26 mouse cellular contexts compared by ENCODE assay signal in the genomic region with DNA sequence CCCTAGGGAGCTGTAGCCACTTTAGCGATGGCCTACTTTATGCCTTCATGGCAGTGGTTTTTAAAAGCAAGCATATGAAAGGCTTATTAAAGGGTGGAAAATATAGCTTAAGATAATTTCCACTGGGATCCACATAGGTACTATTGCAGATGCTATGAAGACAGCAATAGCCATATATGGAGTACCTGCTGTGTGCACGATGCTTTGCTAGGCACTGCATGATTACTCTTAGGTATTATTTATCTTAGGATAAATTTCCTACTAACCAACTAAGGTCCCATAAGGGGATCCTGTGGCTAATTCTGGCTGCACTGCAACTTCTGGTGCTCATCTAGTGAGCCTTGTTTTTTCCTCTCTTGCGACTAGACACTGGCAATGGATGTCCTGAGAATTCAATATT. TPM values are rescaled to one million over a fixed set of nuclear protein-coding genes. Genes with fewer than 3 reads are reported as not detected.
"Had no signal": no experiment of that assay in that cellular context is flagged by ENCODE, and none has a peak within 500 bp of the region (broad histone marks: within the 10 kb centered on the region; RNA-seq: fewer than 3 reads in every experiment).

No protein-coding gene starts in this region.

- H3K27me3 ChIP-seq: limb, embryonic 12.5 days; limb, embryonic 15.5 days; midbrain, embryonic 13.5 days had no signal

- H3K4me3 ChIP-seq: layer of hippocampus, adult 2 months; limb, embryonic 12.5 days; limb, embryonic 15.5 days; midbrain, embryonic 13.5 days; myocyte had no signal

- H3K4me1 ChIP-seq: limb, embryonic 12.5 days; limb, embryonic 15.5 days; midbrain, embryonic 13.5 days had no signal

- H3K9ac ChIP-seq: limb, embryonic 12.5 days; limb, embryonic 15.5 days; liver, embryonic 14.5 days; liver, postnatal 0 days; lung, embryonic 14.5 days; midbrain, embryonic 13.5 days had no signal

- H3K9me3 ChIP-seq: limb, embryonic 12.5 days; limb, embryonic 15.5 days; midbrain, embryonic 13.5 days had no signal

- ATAC-seq: intestine, postnatal 0 days; liver, postnatal 0 days; lung, postnatal 0 days; midbrain, embryonic 13.5 days had no signal

- H3K4me2 ChIP-seq: limb, embryonic 12.5 days; limb, embryonic 15.5 days; liver, embryonic 11.5 days; lung, embryonic 14.5 days; midbrain, embryonic 13.5 days had no signal

- H3K27ac ChIP-seq: kidney, postnatal 0 days; layer of hippocampus, adult 2 months; limb, embryonic 12.5 days; limb, embryonic 15.5 days; liver, embryonic 14.5 days; macrophage; midbrain, embryonic 13.5 days had no signal

- DNase-seq: kidney, adult 2 months; kidney, postnatal 25 days; layer of hippocampus, adult 9-11 months; layer of hippocampus, postnatal 36 days; left cerebral cortex, postnatal 4 days; liver, postnatal 0 days; lung, embryonic 14.5 days; thymus, adult 18-20 months; thymus, postnatal 36 days had no signal

- H3K36me3 ChIP-seq: limb, embryonic 15.5 days had no signal

RNA-seq across cellular contexts. Expression of a gene that starts 13.0 kb away (rescaled TPM):
- total RNA-seq: megakaryocyte, adult 5-6 weeks; monocyte, adult 5-6 weeks had no signal
- polyA plus RNA-seq: kidney, adult 2 months; kidney, embryonic 14.5 days; large intestine, adult 2 months; liver, embryonic 11.5 days; liver, embryonic 14.5 days; lung, embryonic 14.5 days; lung, postnatal 0 days; macrophage; small intestine, adult 2 months; spleen, adult 2 months had no signal
